Mouse (Mus musculus): Measurements from ENCODE around the gene 2210016L21Rik.

DNA sequence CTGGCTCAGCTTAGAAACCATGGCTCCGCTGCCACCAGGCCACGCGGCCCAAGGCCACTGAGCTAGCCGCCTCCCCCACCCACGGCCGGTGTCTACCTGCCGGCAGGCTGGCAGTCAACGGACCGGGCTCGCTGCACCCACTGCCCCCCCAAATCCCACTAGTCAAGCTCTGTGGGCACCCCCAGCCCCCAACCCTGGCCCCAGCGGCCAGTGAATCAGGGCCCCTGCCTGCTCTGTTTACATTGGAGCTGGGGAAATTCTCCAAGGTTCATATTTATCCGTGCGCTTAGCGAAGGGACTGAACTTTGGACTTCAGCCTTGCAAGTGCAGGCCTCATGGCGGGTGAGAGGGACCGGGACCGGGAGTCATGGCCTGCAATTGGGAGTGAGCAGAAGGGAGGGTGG lies 28.9 kb downstream of the 2210016L21Rik start, which contains the start of gene Hnf1a:
- no peak for TF ChIP-seq GATA1 (IDR thresholded peaks at IDR 0.05; ENCODE audit: borderline replicate concordance, low read length)
- no peak for TF ChIP-seq FLI1 (IDR thresholded peaks at IDR 0.05; ENCODE audit: low read length)
